ENCODE assay signal across 10 mouse cellular contexts in genomic region chr6:94718607-94719346, GRCm38 (mm10). TPM values are rescaled to one million over a fixed set of nuclear protein-coding genes. Genes with fewer than 3 reads are reported as not detected.
DNase-seq lines count a peak whose midpoint lies in the region; ATAC-seq and TF ChIP-seq lines count a peak whose summit lies in the region.
"Had no signal": no experiment of that assay in that cellular context is flagged by ENCODE, and none has a peak within 500 bp of the region (broad histone marks: within the 10 kb centered on the region; RNA-seq: fewer than 3 reads in every experiment).

No protein-coding gene starts in this region.

- TF ChIP-seq POLR2A in small intestine, adult 2 months (IDR thresholded peaks at IDR 0.05; ENCODE audit: low read depth, low read length): no peak

- H3K4me1 ChIP-seq in forebrain, embryonic 10.5 days: peaks cover 35% of the 10 kb centered on the region
- peaks cover 15% of the 10 kb centered on the region for H3K4me1 ChIP-seq in forebrain, embryonic 15.5 days
- H3K4me1 ChIP-seq in kidney, embryonic 16.5 days (ENCODE audit: insufficient read depth, low read length): peaks cover 10% of the 10 kb centered on the region
- H3K4me1 ChIP-seq in kidney, embryonic 14.5 days (ENCODE audit: control insufficient read depth, insufficient read depth, low read length): peaks cover 5% of the 10 kb centered on the region; the same call in 1 of the 2 replicates
- H3K4me1 ChIP-seq in intestine, embryonic 16.5 days (ENCODE audit: control insufficient read depth, insufficient read depth, low read length): peaks cover 12% of the 10 kb centered on the region
- H3K4me1 ChIP-seq in small intestine, adult 2 months (ENCODE audit: control insufficient read depth, insufficient read depth, insufficient read length, low read length): peaks cover 10% of the 10 kb centered on the region
- H3K4me1 ChIP-seq: megakaryocyte, embryonic 14.5 days had no signal

- no peaks in the 10 kb centered on the region for H3K36me3 ChIP-seq in forebrain, embryonic 10.5 days (replicated peaks)
- no peaks in the 10 kb centered on the region for H3K36me3 ChIP-seq in forebrain, embryonic 15.5 days
- H3K36me3 ChIP-seq in kidney, embryonic 16.5 days (ENCODE audit: insufficient read depth, low read length): no peaks in the 10 kb centered on the region
- no peaks in the 10 kb centered on the region for H3K36me3 ChIP-seq in kidney, embryonic 14.5 days (ENCODE audit: control insufficient read depth, insufficient read depth, low read length)
- no peaks in the 10 kb centered on the region for H3K36me3 ChIP-seq in intestine, embryonic 16.5 days (ENCODE audit: control insufficient read depth, insufficient read depth, low read length)
- no peaks in the 10 kb centered on the region for H3K36me3 ChIP-seq in small intestine, adult 2 months (ENCODE audit: control insufficient read depth, insufficient read depth, low read length)

- WGBS in forebrain, embryonic 10.5 days: 89% methylated on average over 15 of the region's 15 CpGs
- 93% methylated on average over 15 of the region's 15 CpGs for WGBS in forebrain, embryonic 15.5 days
- WGBS in kidney, embryonic 16.5 days: 79% methylated on average over 15 of the region's 15 CpGs
- WGBS in kidney, embryonic 14.5 days: 76% methylated on average over 15 of the region's 15 CpGs
- WGBS in intestine, embryonic 16.5 days: 62% methylated on average over 15 of the region's 15 CpGs
- 30% methylated on average over 15 of the region's 15 CpGs for WGBS in small intestine, adult 2 months

- no peak overlapping the region for H3K4me3 ChIP-seq in forebrain, embryonic 10.5 days
- H3K4me3 ChIP-seq in forebrain, embryonic 15.5 days: no peak overlapping the region
- no peak overlapping the region for H3K4me3 ChIP-seq in kidney, embryonic 16.5 days (ENCODE audit: low read length)
- no peak overlapping the region for H3K4me3 ChIP-seq in kidney, embryonic 14.5 days (ENCODE audit: low read length)
- no peak overlapping the region for H3K4me3 ChIP-seq in intestine, embryonic 16.5 days (ENCODE audit: low read length)
- no peak overlapping the region for H3K4me3 ChIP-seq in small intestine, adult 2 months (ENCODE audit: low read depth, low read length)
- H3K4me3 ChIP-seq: megakaryocyte, embryonic 14.5 days had no signal

- TF ChIP-seq CTCF in small intestine, adult 2 months (IDR thresholded peaks at IDR 0.05; ENCODE audit: extremely low read depth, insufficient read length, insufficient replicate concordance, low read depth, low read length): no peak

- H3K9me3 ChIP-seq in forebrain, embryonic 10.5 days: no peaks in the 10 kb centered on the region
- no peaks in the 10 kb centered on the region for H3K9me3 ChIP-seq in forebrain, embryonic 15.5 days
- H3K9me3 ChIP-seq in kidney, embryonic 16.5 days (ENCODE audit: low read length): no peaks in the 10 kb centered on the region
- H3K9me3 ChIP-seq in kidney, embryonic 14.5 days (ENCODE audit: control insufficient read depth, low read length): no peaks in the 10 kb centered on the region
- no peaks in the 10 kb centered on the region for H3K9me3 ChIP-seq in intestine, embryonic 16.5 days (ENCODE audit: control insufficient read depth, low read length)
- H3K9me3 ChIP-seq: megakaryocyte, embryonic 14.5 days had no signal

- no peak overlapping the region for H3K9ac ChIP-seq in forebrain, embryonic 15.5 days (replicated peaks)
- H3K9ac ChIP-seq in kidney, embryonic 16.5 days (replicated peaks; ENCODE audit: low read length): no peak overlapping the region
- no peak overlapping the region for H3K9ac ChIP-seq in kidney, embryonic 14.5 days (ENCODE audit: low read depth, low read length)
- 0 out of 2 replicates have a peak overlapping the region, but pooled peaks have one; percentile 10 for H3K9ac ChIP-seq in intestine, embryonic 16.5 days (ENCODE audit: low read depth, low read length)

- DNase-seq in forebrain, embryonic 10.5 days (ENCODE audit: extremely low spot score, low spot score): no peak
- DNase-seq in ovary, postnatal 14 days (ENCODE audit: low spot score): no peak
- DNase-seq in cerebellum, postnatal 14 days: no peak
- DNase-seq: cerebellum, adult 11-12 months had no signal

- peak overlapping the region; percentile 71; the same call in 1 of the 2 replicates for H3K27ac ChIP-seq in forebrain, embryonic 10.5 days
- H3K27ac ChIP-seq in forebrain, embryonic 15.5 days (replicated peaks): no peak overlapping the region
- peak overlapping the region; percentile 67; the same call in 1 of the 2 replicates for H3K27ac ChIP-seq in kidney, embryonic 16.5 days (ENCODE audit: low read length)
- no peak overlapping the region for H3K27ac ChIP-seq in kidney, embryonic 14.5 days (ENCODE audit: low read depth, low read length)
- H3K27ac ChIP-seq in intestine, embryonic 16.5 days (ENCODE audit: low read length): peak overlapping the region; percentile 85
- peak overlapping the region; percentile 84 for H3K27ac ChIP-seq in small intestine, adult 2 months (ENCODE audit: insufficient read depth, low read depth, low read length)

- no peak overlapping the region for H3K4me2 ChIP-seq in forebrain, embryonic 15.5 days (replicated peaks)
- no peak overlapping the region for H3K4me2 ChIP-seq in kidney, embryonic 16.5 days (replicated peaks; ENCODE audit: low read depth, low read length)
- H3K4me2 ChIP-seq in kidney, embryonic 14.5 days (replicated peaks; ENCODE audit: low read depth, low read length): no peak overlapping the region
- H3K4me2 ChIP-seq in intestine, embryonic 16.5 days (ENCODE audit: low read depth, low read length): no peak overlapping the region

- no peaks in the 10 kb centered on the region for H3K27me3 ChIP-seq in forebrain, embryonic 10.5 days (ENCODE audit: poor library complexity, severe bottlenecking)
- no peaks in the 10 kb centered on the region for H3K27me3 ChIP-seq in forebrain, embryonic 15.5 days
- no peaks in the 10 kb centered on the region for H3K27me3 ChIP-seq in kidney, embryonic 16.5 days (ENCODE audit: insufficient read depth, low read length)
- H3K27me3 ChIP-seq in kidney, embryonic 14.5 days (ENCODE audit: control insufficient read depth, insufficient read depth, low read length): no peaks in the 10 kb centered on the region
- no peaks in the 10 kb centered on the region for H3K27me3 ChIP-seq in intestine, embryonic 16.5 days (replicated peaks; ENCODE audit: control insufficient read depth, insufficient read depth, low read length)
- no peaks in the 10 kb centered on the region for H3K27me3 ChIP-seq in small intestine, adult 2 months (ENCODE audit: control insufficient read depth, insufficient read depth, low read length)

- ATAC-seq in forebrain, embryonic 15.5 days (replicated peaks): no peak
- ATAC-seq in kidney, embryonic 16.5 days (ENCODE audit: low FRiP score, low TSS enrichment): no peak
- ATAC-seq in kidney, embryonic 14.5 days (ENCODE audit: low FRiP score, low TSS enrichment): no peak
- ATAC-seq in intestine, embryonic 16.5 days: peak; percentile 94

RNA-seq across cellular contexts. Expression of gene Lrig1, which starts 18.8 kb away (rescaled TPM):
- 18.8 and 20.6 TPM in 2 replicates for polyA plus RNA-seq in forebrain, embryonic 10.5 days (2016; fragmentation: Nextera tagmentation; extraction: Ambion mirVana)
- 7.4 and 9.8 TPM in 2 replicates for polyA plus RNA-seq in forebrain, embryonic 15.5 days (2015; fragmentation: Nextera tagmentation; extraction: Ambion mirVana)
- 6.3 and 7.4 TPM in 2 replicates for polyA plus RNA-seq in kidney, embryonic 16.5 days (2015; fragmentation: Nextera tagmentation; extraction: Ambion mirVana)
- polyA plus RNA-seq in kidney, embryonic 14.5 days (2014; fragmentation: Nextera tagmentation; extraction: Ambion mirVana): 10.4 and 11.0 TPM in 2 replicates
- 11.8 and 14.7 TPM in 2 replicates for polyA plus RNA-seq in intestine, embryonic 16.5 days (2015; fragmentation: Nextera tagmentation; extraction: Ambion mirVana)
- polyA plus RNA-seq in small intestine, adult 2 months (2012; rRNA removed): 20.5 and 29.8 TPM in 2 replicates

Comparison
In these comparisons a context has a peak if more than half of its experiments do, and no peak if none do; other contexts are left out.
1. H3K27ac ChIP-seq: peak in forebrain, embryonic 10.5 days (single experiment), kidney, embryonic 16.5 days (single experiment), intestine, embryonic 16.5 days (single experiment) and small intestine, adult 2 months (single experiment); none in forebrain, embryonic 15.5 days (single experiment) and kidney, embryonic 14.5 days (single experiment).